Mouse (Mus musculus) neural tube, embryonic 11.5 days (tissue): Measurements from ENCODE around the gene Kcnip1. TPM values are rescaled to one million over a fixed set of nuclear protein-coding genes. Genes with fewer than 3 reads are reported as not detected.

Experiments
- ATAC-seq: fragments of 200-750 bp; cut with Nextera tagmentation; 2 replicates; pipeline ENCODE4 v1.8.0; 2017; ENCODE audit warnings: moderate number of reproducible peaks, mild to moderate bottlenecking, moderate TSS enrichment, moderate library complexity; ENCODE audit not compliant: insufficient read depth, low FRiP score, low TSS enrichment
- DNase-seq: peaks from one replicate; pipeline ENCODE4 v3.0.0-alpha.2; 2015; ENCODE audit warnings: low spot score
- H3K27ac ChIP-seq: fragments of 300-500 bp; sonication (generic); 2 replicates; pipeline ENCODE4 v1.5.1; 2014; ENCODE audit warnings: low read depth, mild to moderate bottlenecking, low read length
- H3K27me3 ChIP-seq: fragments of 300-500 bp; sonication (generic); 2 replicates; pipeline ENCODE4 v1.6.1; 2014; ENCODE audit warnings: mild to moderate bottlenecking, low read length, mixed read lengths; ENCODE audit not compliant: control insufficient read depth, insufficient read depth
- H3K36me3 ChIP-seq: fragments of 300-500 bp; sonication (generic); 2 replicates; pipeline ENCODE4 v1.6.1; 2014; ENCODE audit warnings: mild to moderate bottlenecking, low read length, moderate library complexity, mixed read lengths; ENCODE audit not compliant: control insufficient read depth, insufficient read depth
- H3K4me1 ChIP-seq: fragments of 300-500 bp; sonication (generic); 2 replicates; pipeline ENCODE4 v1.6.1; 2014; ENCODE audit warnings: low read length, mixed read lengths; ENCODE audit not compliant: control insufficient read depth, insufficient read depth
- H3K4me2 ChIP-seq: fragments of 300-500 bp; sonication (generic); 2 replicates; pipeline ENCODE4 v1.6.1; 2014; ENCODE audit warnings: low read depth, mild to moderate bottlenecking, moderate library complexity
- H3K4me3 ChIP-seq: fragments of 300-500 bp; sonication (generic); 2 replicates; pipeline ENCODE4 v1.5.1; 2014; ENCODE audit warnings: low read depth, low read length
- H3K9ac ChIP-seq: fragments of 300-500 bp; sonication (generic); 2 replicates; pipeline ENCODE4 v1.6.1; 2014; ENCODE audit warnings: mild to moderate bottlenecking, low read length
- H3K9me3 ChIP-seq: fragments of 300-500 bp; sonication (generic); 2 replicates; pipeline ENCODE4 v1.6.1; 2016; ENCODE audit warnings: low read length; ENCODE audit not compliant: control insufficient read depth
- WGBS: fragments of 180-500 bp; shearing (Covaris S2); extraction: QIAGEN DNeasy Blood & Tissue Kit; methylation state at CpG from one replicate; pipeline ENCODE4 v1.1.7; 2014; 5-methylcytosine and 5-hydroxymethylcytosine counted together
- polyA plus RNA-seq: library from polyadenylated mRNA; unstranded; fragments of >200 nt; fragmentation: Nextera tagmentation; extraction: Ambion mirVana; gene quantifications from 2 replicates; pipeline ENCODE4 v1.2.1, GENCODE M21; 2014

Gene Kcnip1
- polyA plus RNA-seq, 1 experiment from 2014 or later, result 16.7 TPM

DNA sequence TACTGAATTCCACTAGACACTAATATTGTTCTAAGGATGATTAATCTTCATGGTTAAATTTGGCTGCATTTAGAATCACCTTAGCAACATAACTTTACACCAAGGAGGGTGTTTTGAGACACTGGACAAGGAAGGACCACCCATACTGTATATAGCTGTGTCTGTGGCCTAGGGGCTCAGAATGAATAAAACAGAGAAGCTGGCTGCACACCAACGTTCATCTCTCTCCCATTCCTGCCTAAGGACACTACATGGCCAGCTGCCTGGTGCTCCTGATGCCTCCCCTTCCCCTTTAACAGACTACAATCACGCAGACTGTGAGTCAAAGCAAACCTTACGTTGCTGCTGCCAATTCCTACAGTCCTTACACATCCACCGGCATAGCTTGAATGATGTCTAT, 37.0 kb downstream of the Kcnip1 start:
- 80% methylated on average over 4 of the region's 4 CpGs for WGBS
- Histone ChIP-seq H3K4me1 (no peaks in the 10 kb centered on the region), H3K27ac (no peak overlapping the region), H3K9ac (no peak overlapping the region), H3K36me3 (no peaks in the 10 kb centered on the region), H3K4me3 (no peak overlapping the region), H3K27me3 (no peaks in the 10 kb centered on the region), H3K9me3 (no peaks in the 10 kb centered on the region), H3K4me2 (no peak overlapping the region)
- no peak for ATAC-seq
- DNase-seq, result no peak

DNA sequence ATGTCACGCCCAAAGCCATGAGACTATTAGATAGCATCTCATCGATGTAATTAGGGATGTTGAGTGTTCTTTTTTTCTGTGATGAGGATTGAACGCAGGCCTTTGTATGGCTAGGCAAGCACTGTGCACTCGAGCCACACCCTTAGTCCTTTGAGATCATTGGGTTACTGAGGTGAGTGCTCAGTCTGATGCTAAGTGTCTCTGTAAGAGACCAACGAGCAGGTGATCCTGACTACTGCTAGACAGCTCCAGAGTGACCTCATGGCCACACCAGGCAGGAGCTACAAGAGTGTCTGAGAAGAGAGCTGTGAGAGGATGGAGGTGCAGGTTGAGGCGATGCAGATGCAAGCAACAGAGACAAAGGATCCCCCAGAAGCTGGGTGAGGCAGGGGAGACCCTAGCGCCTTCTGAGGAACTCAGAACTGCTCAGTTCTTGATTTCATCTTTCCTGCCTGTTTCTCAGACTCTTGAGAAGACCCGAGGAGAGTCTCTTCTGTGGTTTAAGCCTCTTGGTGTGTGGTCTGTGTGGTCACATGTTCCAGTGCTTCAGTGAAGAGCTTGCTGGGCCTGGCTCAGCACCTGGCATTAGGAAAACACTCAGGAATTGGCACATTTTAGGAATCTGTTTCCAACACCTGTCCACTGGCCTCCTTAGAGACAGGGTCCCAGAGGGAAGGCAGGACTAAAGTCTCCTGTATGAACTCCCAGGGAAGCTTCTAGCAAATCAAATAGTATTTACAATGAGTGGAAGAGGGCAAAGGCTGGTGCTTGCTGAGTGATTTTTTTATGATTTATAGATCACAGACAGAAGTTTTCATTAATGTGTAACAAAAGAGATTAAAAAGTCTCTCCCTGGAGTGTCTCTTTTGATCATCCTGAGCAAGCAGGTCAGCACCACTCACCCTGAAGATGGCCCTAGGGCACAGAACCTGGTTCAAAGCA, 41.0 kb downstream of the Kcnip1 start:
- DNase-seq, result no peak
- Histone ChIP-seq H3K27me3 (no peaks in the 10 kb centered on the region), H3K4me3 (no peak overlapping the region), H3K4me1 (no peaks in the 10 kb centered on the region), H3K4me2 (no peak overlapping the region), H3K9ac (no peak overlapping the region), H3K36me3 (no peaks in the 10 kb centered on the region), H3K9me3 (no peaks in the 10 kb centered on the region), H3K27ac (no peak overlapping the region)
- 87% methylated on average over 8 of the region's 8 CpGs for WGBS
- no peak for ATAC-seq

DNA sequence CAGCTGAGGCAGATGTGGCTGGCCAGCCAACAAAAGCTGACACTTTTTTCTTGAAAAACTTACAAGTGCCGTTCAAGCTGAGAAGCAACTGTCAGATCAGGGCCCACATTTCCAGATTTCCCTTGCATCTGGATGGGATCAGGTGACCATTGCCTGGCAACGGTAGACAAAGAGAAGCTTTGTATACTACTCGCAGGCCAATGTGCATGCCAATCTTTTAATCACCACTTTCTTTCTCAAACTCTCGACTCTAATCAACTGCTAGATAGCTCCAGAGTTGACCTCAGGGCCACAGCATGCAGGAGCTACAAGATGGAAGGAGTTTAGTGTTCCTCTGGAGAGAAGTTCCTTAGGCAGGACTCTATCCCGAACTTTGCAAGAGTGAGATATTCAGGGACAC, 41.8 kb downstream of the Kcnip1 start:
- no peaks in the 10 kb centered on the region for H3K36me3 ChIP-seq
- H3K9me3 ChIP-seq, result no peaks in the 10 kb centered on the region
- DNase-seq (no peak), ATAC-seq (no peak)
- H3K27me3 ChIP-seq, result no peaks in the 10 kb centered on the region
- H3K9ac ChIP-seq, result no peak overlapping the region
- H3K4me2 ChIP-seq, result no peak overlapping the region
- WGBS, result 47% methylated on average over 5 of the region's 5 CpGs
- H3K27ac ChIP-seq, result no peak overlapping the region
- no peak overlapping the region for H3K4me3 ChIP-seq
- no peaks in the 10 kb centered on the region for H3K4me1 ChIP-seq

DNA sequence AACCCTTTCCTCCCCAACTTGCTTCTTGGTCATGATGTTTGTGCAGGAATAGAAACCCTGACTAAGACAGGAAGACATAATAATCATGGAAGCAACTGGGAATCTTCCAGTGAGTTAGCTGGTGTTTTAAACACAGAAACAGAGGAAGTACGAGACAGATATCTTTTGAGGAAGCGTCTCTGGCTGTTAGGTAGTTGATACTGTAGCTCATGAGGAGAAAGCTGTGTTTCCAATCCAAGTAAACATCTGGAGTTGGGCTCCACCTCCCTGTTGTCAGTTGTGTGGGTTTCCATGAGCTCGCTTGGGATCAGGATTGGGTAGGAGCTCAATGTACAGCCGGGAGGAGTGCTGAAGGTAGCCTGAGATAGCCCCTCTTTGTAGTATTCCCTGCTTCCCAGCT, 46.5 kb downstream of the Kcnip1 start:
- Histone ChIP-seq H3K9ac (no peak overlapping the region), H3K4me2 (no peak overlapping the region), H3K27ac (no peak overlapping the region), H3K27me3 (no peaks in the 10 kb centered on the region), H3K4me1 (no peaks in the 10 kb centered on the region), H3K9me3 (no peaks in the 10 kb centered on the region), H3K4me3 (no peak overlapping the region), H3K36me3 (no peaks in the 10 kb centered on the region)
- ATAC-seq (no peak), DNase-seq (no peak)
- WGBS, result 87% methylated on average over 4 of the region's 4 CpGs

DNA sequence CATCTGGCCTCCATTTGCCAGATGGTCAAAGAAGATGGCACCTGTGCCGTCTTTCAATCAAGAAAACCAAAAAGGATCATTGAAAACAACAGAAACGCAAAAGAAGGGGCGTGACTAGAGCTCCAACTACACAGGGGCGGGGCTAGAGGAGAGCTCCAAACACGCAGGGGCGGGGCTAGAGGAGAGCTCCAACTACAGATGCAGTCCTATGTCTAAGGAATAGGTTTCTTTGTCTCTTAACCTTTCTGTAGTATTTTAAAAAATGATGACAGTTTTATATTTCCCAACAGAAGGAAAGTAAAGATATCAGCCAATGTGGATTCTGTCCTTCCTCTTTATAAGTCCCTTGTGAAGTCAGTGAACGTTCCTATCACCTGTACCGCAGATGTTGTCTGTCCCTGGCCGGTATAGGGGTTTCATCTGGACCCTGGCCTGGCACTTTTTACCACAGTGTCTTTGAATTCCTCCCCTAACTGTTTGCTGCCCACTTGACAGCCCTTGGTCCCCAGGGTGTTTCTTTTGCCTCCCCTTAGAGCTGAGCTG, 48.1 kb downstream of the Kcnip1 start:
- no peak overlapping the region for H3K9ac ChIP-seq
- H3K9me3 ChIP-seq, result no peaks in the 10 kb centered on the region
- no peaks in the 10 kb centered on the region for H3K4me1 ChIP-seq
- H3K4me2 ChIP-seq, result no peak overlapping the region
- WGBS, result 87% methylated on average over 9 of the region's 9 CpGs
- ATAC-seq (no peak), DNase-seq (no peak)
- H3K27me3 ChIP-seq, result no peaks in the 10 kb centered on the region
- H3K27ac ChIP-seq, result no peak overlapping the region
- H3K4me3 ChIP-seq, result no peak overlapping the region
- no peaks in the 10 kb centered on the region for H3K36me3 ChIP-seq

DNA sequence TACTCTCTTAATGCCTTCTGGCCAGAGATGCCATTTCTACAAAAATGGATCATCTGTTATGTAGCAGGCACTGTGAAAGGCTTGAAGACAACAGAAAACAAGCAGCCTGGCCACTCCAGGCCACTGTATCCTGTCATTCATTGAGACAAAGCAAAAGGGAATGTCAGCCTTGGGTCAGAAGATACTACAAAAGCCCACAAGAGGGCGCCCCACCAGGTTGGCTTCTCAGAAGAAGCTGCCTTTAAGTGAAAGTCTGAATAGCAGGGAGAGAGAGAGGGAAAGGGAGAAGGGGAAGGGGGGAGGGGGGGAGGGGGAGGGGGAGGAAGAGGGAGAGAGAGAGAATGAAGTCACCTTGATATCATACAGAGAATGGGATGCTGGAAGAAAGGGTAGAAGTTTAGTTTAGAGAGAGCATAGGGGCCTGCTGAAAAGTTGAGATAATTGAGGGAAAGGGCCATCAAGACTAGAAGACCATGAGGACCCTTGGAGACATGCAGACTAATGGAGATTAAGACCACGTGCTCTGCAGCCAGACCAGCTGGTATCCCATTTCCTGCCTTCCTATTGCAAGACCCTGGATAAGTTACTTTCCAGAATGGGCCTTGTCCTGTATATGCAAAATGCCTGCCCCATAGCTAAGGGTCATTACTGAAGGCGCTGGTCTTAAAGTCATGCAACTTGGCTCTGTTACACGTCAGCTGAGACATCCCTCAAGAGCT, 48.7 kb downstream of the Kcnip1 start:
- Histone ChIP-seq H3K27ac (no peak overlapping the region), H3K9ac (no peak overlapping the region), H3K27me3 (no peaks in the 10 kb centered on the region), H3K4me1 (no peaks in the 10 kb centered on the region), H3K4me2 (no peak overlapping the region), H3K9me3 (no peaks in the 10 kb centered on the region), H3K36me3 (no peaks in the 10 kb centered on the region), H3K4me3 (no peak overlapping the region)
- ATAC-seq (no peak), DNase-seq (peak; percentile 60)
- WGBS, result 62% methylated on average over 4 of the region's 4 CpGs

DNA sequence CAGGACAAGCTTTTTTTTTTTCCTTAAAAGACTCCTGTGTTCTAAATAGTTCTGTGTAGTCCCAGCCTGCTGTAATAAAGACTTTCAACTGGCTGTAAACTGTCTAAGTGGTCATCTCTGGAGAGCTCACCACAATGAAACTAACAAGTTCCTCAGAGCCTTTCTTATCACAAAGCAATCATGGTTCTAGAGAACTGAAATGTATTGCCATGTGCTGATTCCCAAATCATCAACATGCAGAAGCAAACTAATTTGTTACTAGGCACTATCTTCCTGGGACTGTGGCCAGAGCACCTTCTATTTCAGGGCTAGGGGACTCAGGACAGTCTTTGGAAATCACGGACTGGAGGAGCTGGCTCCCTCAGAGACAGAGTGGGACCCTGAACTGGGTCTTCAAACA, 49.4 kb downstream of the Kcnip1 start:
- Histone ChIP-seq H3K27me3 (no peaks in the 10 kb centered on the region), H3K4me1 (no peaks in the 10 kb centered on the region), H3K9me3 (no peaks in the 10 kb centered on the region), H3K4me2 (no peak overlapping the region), H3K36me3 (no peaks in the 10 kb centered on the region), H3K9ac (no peak overlapping the region), H3K27ac (no peak overlapping the region), H3K4me3 (no peak overlapping the region)
- 58% methylated on average over 1 of the region's 1 CpGs for WGBS
- DNase-seq, result no peak
- no peak for ATAC-seq

DNA sequence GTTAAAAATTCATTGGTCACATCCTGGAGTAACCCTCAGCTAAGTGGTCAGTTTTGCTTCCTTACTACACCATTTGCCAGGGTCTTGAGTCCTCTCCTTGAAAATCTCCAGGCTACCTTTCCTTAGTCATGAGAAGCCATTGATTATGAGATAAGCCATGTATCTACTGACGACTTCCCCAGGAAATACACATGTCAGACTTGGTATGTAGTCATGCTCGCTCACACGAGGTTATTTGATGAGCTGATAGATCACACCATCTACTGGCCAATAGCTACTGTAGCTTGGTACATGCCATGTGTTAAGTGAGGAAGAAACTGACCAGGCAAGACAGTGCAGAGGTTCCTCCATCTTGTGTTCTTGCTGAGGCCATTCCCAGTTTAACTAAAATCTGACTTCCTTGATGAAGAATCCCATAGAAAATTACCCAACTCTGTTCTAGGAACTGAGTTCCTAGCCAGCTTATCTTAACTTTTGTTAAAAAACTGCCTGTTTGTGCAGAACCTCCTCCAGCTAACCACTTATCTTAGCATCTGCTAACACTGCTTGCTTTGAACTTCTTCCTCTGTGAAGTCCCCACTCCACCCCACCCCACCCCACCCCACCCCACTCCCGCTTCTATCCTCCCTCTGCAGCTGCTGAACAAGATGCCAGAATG, 53.4 kb downstream of the Kcnip1 start:
- Histone ChIP-seq H3K4me3 (no peak overlapping the region), H3K4me1 (no peaks in the 10 kb centered on the region), H3K27me3 (no peaks in the 10 kb centered on the region), H3K36me3 (no peaks in the 10 kb centered on the region), H3K4me2 (no peak overlapping the region), H3K27ac (no peak overlapping the region), H3K9ac (no peak overlapping the region), H3K9me3 (no peaks in the 10 kb centered on the region)
- 77% methylated on average over 4 of the region's 4 CpGs for WGBS
- ATAC-seq (no peak), DNase-seq (no peak)
